Mouse (Mus musculus) midbrain, embryonic 16.5 days (tissue): ENCODE results near the gene Slc25a16. TPM values are rescaled to one million over a fixed set of nuclear protein-coding genes. Genes with fewer than 3 reads are reported as not detected.

Experiments
- ATAC-seq: fragments of 200-750 bp; cut with Nextera tagmentation; 2 replicates; pipeline ENCODE4 v1.8.0; 2017; ENCODE audit warnings: moderate TSS enrichment
- H3K27ac ChIP-seq: fragments of 300-500 bp; sonication (generic); 2 replicates; pipeline ENCODE4 v1.5.1; 2014; ENCODE audit warnings: mild to moderate bottlenecking, low read length, mixed read lengths
- H3K27me3 ChIP-seq: fragments of 300-500 bp; sonication (generic); 2 replicates; pipeline ENCODE4 v1.6.1; 2014; ENCODE audit warnings: low read depth, low read length, mixed read lengths; ENCODE audit not compliant: control insufficient read depth, insufficient read depth
- H3K36me3 ChIP-seq: fragments of 300-500 bp; sonication (generic); 2 replicates; pipeline ENCODE4 v1.6.1; 2014; ENCODE audit warnings: mild to moderate bottlenecking, low read length, moderate library complexity, mixed read lengths; ENCODE audit not compliant: control insufficient read depth, insufficient read depth
- H3K4me1 ChIP-seq: fragments of 300-500 bp; sonication (generic); 2 replicates; pipeline ENCODE4 v1.6.1; 2014; ENCODE audit warnings: mild to moderate bottlenecking, low read length, mixed read lengths; ENCODE audit not compliant: control insufficient read depth, insufficient read depth
- H3K4me2 ChIP-seq: fragments of 300-500 bp; sonication (generic); 2 replicates; pipeline ENCODE4 v1.6.1; 2014; ENCODE audit warnings: mild to moderate bottlenecking, low read length, mixed read lengths
- H3K4me3 ChIP-seq: fragments of 300-500 bp; sonication (generic); 2 replicates; pipeline ENCODE4 v1.5.1; 2014; ENCODE audit warnings: low read depth, mild to moderate bottlenecking, low read length, moderate library complexity, mixed read lengths
- H3K9ac ChIP-seq: fragments of 300-500 bp; sonication (generic); 2 replicates; pipeline ENCODE4 v1.6.1; 2014; ENCODE audit warnings: low read depth, low read length, mixed read lengths
- H3K9me3 ChIP-seq: fragments of 300-500 bp; sonication (generic); replicated peaks from 2 replicates; pipeline ENCODE4 v1.6.1; 2014; ENCODE audit warnings: mild to moderate bottlenecking, low read length, mixed read lengths; ENCODE audit not compliant: control insufficient read depth, poor library complexity, severe bottlenecking
- WGBS: fragments of 180-500 bp; shearing (Covaris S2); extraction: QIAGEN DNeasy Blood & Tissue Kit; methylation state at CpG from one replicate; pipeline ENCODE4 v1.1.7; 2014; 5-methylcytosine and 5-hydroxymethylcytosine counted together
- polyA plus RNA-seq: library from polyadenylated mRNA; unstranded; fragments of >200 nt; fragmentation: Nextera tagmentation; extraction: Ambion mirVana; gene quantifications from 2 replicates; pipeline ENCODE4 v1.2.1, GENCODE M21; 2015

The Slc25a16 gene
- 15.1 and 15.4 TPM in 2 replicates for polyA plus RNA-seq

DNA sequence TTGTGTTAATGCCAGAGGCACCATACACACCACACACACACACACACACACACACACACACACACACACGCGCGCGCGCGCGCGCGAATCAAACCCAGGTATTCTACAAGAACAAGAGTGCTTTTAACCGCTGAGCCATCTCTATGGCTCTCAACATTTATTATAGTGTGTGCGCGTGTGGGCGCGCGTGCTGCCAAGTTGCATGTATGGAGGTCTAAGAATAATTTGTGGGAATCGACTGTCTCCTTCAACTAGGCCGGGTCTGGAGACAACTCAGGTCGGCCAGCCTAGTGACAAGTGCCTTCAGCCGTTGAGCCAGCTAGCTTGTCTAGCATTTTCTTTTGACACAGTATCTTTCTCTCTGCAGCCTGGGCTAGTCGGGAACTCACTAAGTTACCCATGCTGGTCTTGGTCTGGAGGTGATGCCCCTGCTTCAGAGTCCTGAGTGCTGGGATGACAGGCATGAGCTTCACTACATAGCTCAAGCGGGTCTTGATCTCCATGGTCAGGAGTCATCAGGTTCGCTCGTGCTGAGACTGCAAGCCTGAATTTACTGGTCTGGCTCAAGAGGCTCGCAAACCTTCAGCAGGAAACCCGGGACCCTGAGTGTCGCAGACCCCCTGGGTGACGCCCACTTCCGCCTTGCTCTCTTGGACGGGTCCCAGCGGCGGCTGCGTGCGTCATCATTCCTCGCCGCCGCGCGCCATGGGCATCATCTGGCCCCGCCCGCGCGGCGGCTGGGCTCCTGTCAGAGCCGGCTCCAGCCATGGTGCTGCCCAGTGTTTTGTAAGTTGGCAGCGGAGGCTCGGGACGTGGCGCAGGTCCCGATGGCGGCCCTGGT is at the start of gene Slc25a16:
Gene Slc25a16 (plus strand): TSS at position 709 of the 841 bp plus-strand sequence.
- H3K9me3 ChIP-seq = no peaks in the 10 kb centered on the region
- H3K4me2 ChIP-seq = peak within 1 kb of the TSS; percentile 87
- peak within 1 kb of the TSS; percentile 91 for H3K27ac ChIP-seq
- H3K4me1 ChIP-seq = peaks cover 14% of the 10 kb centered on the region
- ATAC-seq = peak; percentile 98
- peak within 1 kb of the TSS; percentile 99 for H3K9ac ChIP-seq
- WGBS = 7% methylated on average over 50 of the region's 50 CpGs
- H3K36me3 ChIP-seq = no peaks in the 10 kb centered on the region
- H3K4me3 ChIP-seq = peak within 1 kb of the TSS; percentile 98
- no peaks in the 10 kb centered on the region for H3K27me3 ChIP-seq

DNA sequence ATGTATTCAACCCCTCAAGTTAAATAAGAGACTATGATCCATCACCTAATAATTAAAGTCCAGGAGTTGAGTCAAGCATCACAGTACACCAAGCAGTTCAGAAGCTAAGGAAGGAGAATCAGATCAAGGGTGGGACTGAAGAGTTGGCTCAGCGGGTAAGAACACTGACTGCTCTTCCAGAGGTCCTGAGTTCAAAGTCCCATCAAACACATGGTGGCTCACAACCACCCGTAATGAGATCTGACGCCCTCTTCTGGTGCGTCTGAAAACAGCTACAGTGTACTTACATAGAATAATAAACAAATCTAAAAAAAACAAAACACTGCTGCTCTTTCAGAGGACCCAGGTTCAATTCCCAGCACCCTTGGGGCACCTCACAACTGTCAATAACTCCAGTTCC is 45.6 kb upstream of the Slc25a16 start:
- H3K9ac ChIP-seq = no peak overlapping the region
- WGBS = 84% methylated on average over 4 of the region's 4 CpGs
- no peaks in the 10 kb centered on the region for H3K4me1 ChIP-seq
- H3K27me3 ChIP-seq = no peaks in the 10 kb centered on the region
- no peak overlapping the region for H3K4me3 ChIP-seq
- H3K36me3 ChIP-seq = no peaks in the 10 kb centered on the region
- no peaks in the 10 kb centered on the region for H3K9me3 ChIP-seq
- H3K27ac ChIP-seq = no peak overlapping the region
- H3K4me2 ChIP-seq = no peak overlapping the region
- ATAC-seq = no peak

DNA sequence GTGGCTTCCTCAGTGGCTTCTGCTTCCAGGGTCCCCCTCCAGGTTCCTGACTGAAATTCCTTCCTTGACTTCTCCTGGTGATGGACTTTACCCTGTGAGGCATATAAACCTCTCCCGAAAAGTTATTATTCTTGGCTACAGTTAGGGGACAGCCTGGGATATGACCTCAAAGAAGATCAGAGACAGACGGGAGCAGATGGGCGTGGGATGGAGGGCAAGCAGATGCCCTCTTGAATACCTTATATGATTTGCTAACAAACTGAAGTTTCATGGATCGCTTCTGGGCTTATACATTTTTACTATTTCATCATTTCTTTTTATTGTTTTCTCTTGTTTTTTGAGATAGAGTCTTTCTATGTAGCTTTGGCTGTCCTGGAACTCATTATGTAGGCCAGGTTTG is 44.9 kb upstream of the Slc25a16 start:
- Histone ChIP-seq H3K4me1 (no peaks in the 10 kb centered on the region), H3K9me3 (no peaks in the 10 kb centered on the region), H3K36me3 (no peaks in the 10 kb centered on the region), H3K9ac (no peak overlapping the region), H3K27ac (no peak overlapping the region), H3K4me2 (no peak overlapping the region), H3K4me3 (no peak overlapping the region), H3K27me3 (no peaks in the 10 kb centered on the region)
- 96% methylated on average over 4 of the region's 4 CpGs for WGBS
- ATAC-seq = no peak

DNA sequence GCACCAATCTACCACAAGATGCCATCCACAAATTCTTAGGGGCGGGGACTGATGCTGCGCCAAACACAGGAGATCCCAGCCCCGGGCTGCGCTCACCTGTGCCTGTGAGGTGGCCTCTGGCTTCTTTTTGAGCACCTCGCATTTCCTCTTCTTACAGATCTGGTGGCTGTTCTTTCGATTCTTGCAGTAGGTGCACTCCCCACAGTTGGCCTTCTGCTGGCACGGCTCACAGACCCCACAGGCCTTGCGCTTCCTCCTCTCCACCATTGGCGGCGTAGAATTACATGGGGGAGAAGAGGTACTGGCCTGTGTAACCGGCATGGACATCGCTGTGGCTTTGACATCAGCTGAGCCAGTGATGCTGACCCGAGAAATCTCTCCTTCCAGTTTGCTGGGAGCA is 42.4 kb upstream of the Slc25a16 start:
- H3K27ac ChIP-seq = no peak overlapping the region
- H3K9me3 ChIP-seq = no peaks in the 10 kb centered on the region
- no peaks in the 10 kb centered on the region for H3K36me3 ChIP-seq
- ATAC-seq = no peak
- H3K4me1 ChIP-seq = no peaks in the 10 kb centered on the region
- H3K4me3 ChIP-seq = no peak overlapping the region
- H3K4me2 ChIP-seq = no peak overlapping the region
- 84% methylated on average over 13 of the region's 13 CpGs for WGBS
- H3K9ac ChIP-seq = no peak overlapping the region
- H3K27me3 ChIP-seq = no peaks in the 10 kb centered on the region

DNA sequence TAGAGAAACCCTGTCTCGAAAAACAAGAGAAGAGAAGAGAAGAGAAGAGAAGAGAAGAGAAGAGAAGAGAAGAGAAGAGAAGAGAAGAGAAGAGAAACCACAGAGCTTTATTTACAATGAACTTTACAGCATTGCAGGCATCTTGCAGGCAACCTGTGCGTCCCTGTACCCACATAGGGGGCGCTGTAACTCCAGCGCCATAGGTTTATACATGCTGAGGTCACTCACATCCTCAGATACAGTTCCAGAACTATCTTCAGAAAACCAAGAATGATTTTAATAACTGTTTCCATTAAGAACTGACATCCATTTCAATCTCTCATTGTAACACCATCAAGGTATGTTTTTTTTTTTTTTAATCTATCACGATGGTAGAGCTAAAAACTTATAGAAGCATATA is 39.2 kb upstream of the Slc25a16 start:
- H3K36me3 ChIP-seq = no peaks in the 10 kb centered on the region
- no peaks in the 10 kb centered on the region for H3K9me3 ChIP-seq
- H3K4me3 ChIP-seq = no peak overlapping the region
- peaks cover 9% of the 10 kb centered on the region; the same call in 1 of the 2 replicates for H3K4me1 ChIP-seq
- H3K27me3 ChIP-seq = peaks cover 3% of the 10 kb centered on the region; the same call in 1 of the 2 replicates
- no peak overlapping the region for H3K4me2 ChIP-seq
- ATAC-seq = no peak
- no peak overlapping the region for H3K27ac ChIP-seq
- WGBS = 45% methylated on average over 5 of the region's 5 CpGs
- H3K9ac ChIP-seq = no peak overlapping the region

DNA sequence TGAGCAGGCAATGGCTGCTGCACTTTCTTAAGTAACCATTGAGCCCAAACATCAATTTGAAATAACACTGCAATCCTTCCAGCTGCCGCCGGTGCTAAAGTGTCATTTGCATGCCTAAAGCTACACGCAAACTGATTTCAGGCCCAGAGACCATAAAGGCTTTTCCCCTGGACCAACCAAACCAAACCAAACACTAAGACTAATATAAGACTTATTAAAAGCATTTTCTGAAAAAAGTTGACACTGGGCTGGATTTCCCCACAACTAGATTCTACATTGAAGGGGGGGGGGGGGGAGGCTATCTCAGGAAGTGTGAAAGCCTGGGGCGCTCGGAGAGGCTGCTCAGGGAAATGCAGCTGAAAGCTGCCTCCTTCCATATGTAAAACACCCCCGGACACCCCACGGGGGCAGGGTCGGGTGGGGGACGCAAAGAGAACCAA is 36.5 kb upstream of the Slc25a16 start:
- Histone ChIP-seq H3K4me2 (no peak overlapping the region; the same call in 1 of the 2 replicates), H3K4me3 (no peak overlapping the region), H3K9me3 (no peaks in the 10 kb centered on the region), H3K27ac (no peak overlapping the region), H3K36me3 (no peaks in the 10 kb centered on the region), H3K27me3 (peaks cover 6% of the 10 kb centered on the region; the same call in 1 of the 2 replicates), H3K9ac (no peak overlapping the region), H3K4me1 (peaks cover 21% of the 10 kb centered on the region)
- WGBS = 3% methylated on average over 9 of the region's 9 CpGs
- no peak for ATAC-seq

DNA sequence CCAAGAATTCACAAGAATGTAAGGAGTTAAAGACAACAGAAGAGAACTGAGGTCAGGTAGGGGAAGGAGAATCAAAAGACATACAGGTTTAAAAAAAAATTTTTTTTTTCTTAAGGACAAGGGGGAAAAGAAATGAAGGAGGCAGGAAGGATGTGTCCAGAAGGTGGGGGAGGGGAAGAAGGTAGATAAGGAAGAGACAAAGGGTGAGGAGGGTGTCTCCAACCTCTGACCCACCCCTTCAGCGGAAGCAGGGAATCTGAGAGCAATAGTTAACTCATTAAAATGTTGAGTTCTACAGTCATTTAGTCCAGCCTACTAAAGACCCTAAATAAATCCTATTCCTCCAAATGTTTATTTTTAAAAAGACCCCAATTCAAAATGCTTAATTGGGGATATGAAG is 35.9 kb upstream of the Slc25a16 start:
- Histone ChIP-seq H3K36me3 (no peaks in the 10 kb centered on the region), H3K4me1 (peaks cover 21% of the 10 kb centered on the region), H3K9me3 (no peaks in the 10 kb centered on the region), H3K27ac (no peak overlapping the region), H3K4me2 (no peak overlapping the region; the same call in 1 of the 2 replicates), H3K27me3 (peaks cover 6% of the 10 kb centered on the region; the same call in 1 of the 2 replicates), H3K4me3 (no peak overlapping the region), H3K9ac (no peak overlapping the region)
- WGBS = 58% methylated on average over 1 of the region's 1 CpGs
- ATAC-seq = no peak

DNA sequence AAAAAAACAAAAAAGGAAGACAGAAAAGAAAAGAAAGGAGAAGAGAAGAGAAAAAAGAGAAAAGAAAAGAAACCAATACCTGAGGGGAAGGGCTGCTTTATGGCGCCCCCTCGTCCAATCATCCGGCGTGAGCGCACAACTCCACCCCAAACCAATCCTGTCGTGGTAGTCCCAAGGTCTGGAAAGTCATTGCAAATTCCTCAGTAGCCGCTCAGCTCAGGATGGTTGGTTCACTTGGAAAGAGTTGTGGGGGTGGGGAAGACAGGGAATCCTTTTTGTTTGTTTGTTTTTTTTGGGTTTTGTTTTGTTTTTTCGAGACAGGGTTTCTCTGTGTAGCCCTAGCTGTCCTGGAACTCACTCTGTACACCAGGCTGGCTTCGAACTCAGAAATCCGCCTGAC is 35.0 kb upstream of the Slc25a16 start:
- 41% methylated on average over 10 of the region's 10 CpGs for WGBS
- no peak for ATAC-seq
- Histone ChIP-seq H3K4me2 (peak overlapping the region; percentile 95), H3K9ac (no peak overlapping the region), H3K4me3 (no peak overlapping the region), H3K27ac (no peak overlapping the region), H3K9me3 (no peaks in the 10 kb centered on the region), H3K36me3 (no peaks in the 10 kb centered on the region), H3K27me3 (peaks cover 6% of the 10 kb centered on the region; the same call in 1 of the 2 replicates), H3K4me1 (peaks cover 21% of the 10 kb centered on the region)
